Mouse (Mus musculus) ovary, postnatal 10 days (tissue): ENCODE results near the gene Shmt2.

ENCODE experiments used
- DNase-seq: peaks from one replicate; pipeline ENCODE4 v3.0.0; 2022; ENCODE audit warnings: low spot score

The Shmt2 gene

DNA sequence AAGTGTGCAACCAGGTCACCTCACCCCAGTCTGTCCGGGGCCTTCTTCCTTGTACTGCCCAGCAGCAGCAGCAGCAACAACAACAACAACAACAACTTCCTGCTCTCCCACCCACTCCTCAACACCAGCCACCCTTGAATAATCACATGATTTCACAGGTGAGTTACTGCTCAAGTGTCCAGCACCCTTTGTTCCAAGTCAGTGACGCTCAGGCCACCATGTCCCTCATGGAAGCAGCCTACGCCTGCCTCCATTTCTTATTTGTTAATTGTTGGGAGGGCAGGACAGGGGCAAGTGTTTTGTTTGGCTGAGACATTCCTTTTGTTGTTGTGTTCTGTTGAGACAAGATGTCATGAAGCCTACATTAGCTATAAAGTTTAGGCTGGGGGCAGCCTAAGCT is 45.7 kb downstream of the Shmt2 start:
- DNase-seq, result no peak

DNA sequence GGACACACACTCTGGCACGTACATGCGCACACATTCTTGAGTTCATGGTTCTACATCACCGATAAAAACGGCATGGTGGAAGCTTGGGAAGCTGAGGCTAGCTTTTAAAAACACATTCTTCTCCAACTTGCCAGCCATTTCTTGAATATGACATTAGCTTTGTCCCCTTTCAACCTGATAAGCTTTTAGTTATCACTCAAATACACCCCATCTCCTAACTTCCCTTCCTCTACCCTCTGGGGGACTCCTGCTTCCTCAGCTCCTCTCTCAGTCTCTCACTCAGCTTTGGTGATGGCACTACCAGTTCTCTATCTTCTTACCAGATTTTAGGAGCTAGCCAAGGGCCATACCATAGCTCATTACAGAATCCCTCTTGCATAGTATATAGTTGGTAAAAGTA is 47.1 kb downstream of the Shmt2 start:
- DNase-seq, result no peak

DNA sequence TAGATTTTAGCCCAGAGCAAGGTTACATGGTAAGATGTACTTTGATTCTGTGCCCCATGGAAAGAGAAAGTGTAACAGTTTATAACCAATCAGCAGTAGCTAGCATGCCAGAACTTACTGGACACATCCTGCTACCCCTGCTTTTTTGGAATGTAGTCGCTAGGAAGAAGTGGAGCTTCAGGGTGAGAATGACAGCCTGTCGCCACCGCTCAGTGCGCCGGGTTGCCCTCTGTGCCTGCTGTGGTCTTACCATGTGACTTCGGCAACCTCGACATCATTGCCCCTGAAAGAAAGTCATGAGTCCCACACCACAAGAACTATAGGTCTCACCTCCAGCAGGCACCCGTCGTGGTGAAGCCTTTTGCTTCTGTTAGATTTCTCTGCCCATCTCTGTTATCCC is 49.5 kb downstream of the Shmt2 start:
- DNase-seq, result no peak

DNA sequence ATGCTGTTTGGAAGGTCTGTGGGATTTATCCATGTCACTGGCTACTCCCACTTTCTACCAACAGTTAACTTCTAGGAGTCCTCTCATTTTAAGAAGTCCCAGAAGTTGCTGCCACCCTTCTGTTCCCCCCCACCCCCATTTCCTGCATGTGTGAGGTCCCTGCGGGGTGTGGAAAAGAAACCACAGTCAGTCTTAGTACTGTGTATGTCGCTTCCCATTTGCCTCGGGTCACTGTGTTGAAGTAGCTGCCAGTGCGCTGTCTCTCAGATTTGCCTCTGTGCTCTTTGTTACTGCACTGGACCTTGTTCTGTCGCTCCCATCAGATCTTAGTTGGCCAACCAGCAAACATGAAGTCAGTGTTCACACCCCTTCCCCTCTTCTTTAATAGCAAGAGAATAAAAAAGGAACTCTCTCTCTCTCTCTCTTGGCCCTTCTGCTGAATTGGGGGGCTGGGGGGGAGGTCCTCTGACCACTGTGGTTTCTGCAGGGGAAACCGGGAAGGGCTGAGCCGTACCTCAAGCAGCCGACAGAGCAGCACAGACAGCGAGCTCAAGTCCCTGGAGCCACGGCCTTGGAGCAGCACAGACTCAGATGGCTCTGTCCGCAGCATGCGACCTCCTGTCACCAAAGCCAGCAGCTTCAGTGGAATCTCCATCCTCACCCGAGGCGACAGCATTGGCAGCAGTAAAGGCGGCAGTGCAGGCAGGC is 50.8 kb downstream of the Shmt2 start:
- DNase-seq, result no peak
